Mouse (Mus musculus): ENCODE measurements around the gene Ahnak2.

Gene Ahnak2

DNA sequence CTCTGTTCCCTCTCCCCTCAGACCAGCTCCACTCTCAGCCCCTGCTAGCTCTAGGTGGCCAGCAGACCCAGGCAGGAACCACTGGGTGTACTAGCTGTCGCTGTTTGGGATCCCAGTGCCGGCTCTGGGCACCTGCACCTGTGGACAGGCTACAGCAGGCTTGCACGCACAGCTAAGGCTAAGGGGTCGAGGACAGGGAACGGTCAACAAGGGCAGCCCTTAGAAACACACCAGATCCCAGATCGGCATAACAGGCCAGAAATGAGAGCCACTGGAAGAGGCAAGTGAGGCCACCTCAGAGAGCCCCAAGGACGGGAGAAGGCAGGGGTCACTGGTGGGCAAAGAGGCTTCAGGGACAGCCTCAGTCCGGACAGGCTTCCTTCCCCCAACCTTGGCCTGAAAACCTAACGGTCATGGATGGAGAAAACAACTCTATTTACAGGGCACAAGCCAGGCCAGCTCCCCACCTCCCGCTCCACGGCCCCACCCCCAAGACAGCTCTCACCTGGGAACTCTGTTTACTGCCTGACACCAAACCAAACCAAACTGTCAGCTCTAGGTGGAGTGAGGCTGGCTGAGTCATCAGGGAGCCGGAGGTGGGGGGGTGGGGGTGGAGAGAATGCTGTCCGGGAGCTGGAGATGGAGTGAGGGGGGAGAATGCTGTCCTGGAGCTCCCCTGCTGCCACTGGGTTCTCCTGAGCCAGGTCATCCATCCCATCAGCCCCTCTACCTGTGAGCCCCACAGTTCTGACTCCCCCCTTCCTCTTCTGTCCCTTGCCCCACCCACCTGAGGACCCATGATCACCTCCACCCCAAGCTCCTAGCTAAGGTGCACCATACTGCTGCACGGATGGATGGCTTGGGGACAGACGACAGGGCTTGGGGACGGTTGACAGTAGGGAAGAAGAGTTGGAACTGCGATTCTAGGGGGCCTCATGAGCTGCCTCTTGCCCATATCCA lies 5.6 kb downstream of the Ahnak2 start:
- no peak for DNase-seq (ENCODE audit: low read depth, low spot score)

DNA sequence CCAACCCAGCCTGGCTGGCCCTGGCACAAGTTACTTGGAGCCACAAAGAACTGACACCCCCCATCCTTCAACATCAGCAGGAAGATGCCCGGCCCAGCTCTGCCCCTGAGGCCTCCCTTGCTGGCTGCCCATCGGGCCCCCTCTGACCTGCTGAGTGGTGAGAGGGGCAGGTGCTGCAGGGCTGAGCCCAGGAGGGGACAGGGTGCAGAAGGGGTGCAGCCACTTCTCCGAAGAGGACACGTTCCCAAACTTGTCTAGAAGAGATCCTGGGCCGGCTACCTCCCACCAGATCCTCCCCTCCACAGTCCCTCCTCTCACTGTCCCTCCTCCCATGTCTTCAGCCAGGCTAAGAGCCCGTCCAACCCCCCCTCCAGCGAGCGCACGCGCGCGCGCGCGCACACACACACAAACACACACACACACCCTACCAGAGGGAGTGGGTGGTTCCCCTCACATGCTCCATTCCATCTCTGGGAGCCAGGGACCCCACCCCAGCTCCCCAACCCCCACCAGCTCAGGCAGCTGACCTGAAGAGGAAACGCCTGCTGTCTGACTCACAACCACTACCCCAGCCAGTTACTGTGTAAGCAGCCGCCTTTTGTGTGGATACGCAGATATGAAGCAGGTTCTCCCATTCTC lies 6.9 kb downstream of the Ahnak2 start:
- no peak for DNase-seq (ENCODE audit: low read depth, low spot score)

DNA sequence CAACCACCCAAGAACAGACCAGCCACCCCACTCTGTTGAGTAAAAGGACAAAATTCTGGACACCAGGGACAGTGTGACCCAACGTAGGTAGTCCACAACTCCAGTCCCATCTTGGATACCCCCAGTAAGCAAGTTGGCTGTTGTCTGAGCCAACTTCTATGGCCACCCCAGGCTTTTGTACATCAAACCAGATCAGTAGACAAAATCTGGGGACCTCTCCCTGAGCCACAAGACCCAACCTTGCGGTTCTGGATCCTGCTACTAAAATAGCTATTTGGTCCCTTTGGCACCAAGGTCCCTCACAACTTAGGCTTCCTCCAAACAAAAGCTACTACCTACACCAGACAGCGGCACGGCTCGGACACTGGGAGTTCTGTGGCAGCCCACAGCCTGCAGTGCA lies 7.5 kb downstream of the Ahnak2 start:
- DNase-seq (ENCODE audit: low read depth, low spot score) = no peak

DNA sequence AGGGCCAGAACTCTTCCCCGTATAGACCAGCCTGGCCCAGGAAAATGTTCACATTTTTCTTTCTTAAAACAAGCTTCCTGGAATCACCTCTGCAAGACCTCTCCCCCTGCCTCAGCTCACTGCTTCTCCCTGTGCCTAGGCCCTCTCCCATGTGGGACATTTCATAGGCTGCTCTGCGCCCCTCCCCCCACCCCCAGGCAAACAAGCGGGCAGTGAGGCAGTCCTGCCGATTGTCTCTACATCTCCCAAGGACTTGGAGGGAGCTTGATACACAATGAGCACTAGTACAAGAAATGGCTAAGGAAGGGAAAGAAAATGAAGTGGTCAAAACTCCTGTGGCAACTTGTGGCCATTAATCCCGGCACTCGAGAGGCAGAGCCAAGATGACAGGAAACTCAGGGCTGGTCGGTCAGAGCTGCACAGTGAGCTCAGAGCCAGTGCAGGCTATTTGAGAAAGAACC lies 8.1 kb downstream of the Ahnak2 start:
- DNase-seq (ENCODE audit: low read depth, low spot score) = no peak

DNA sequence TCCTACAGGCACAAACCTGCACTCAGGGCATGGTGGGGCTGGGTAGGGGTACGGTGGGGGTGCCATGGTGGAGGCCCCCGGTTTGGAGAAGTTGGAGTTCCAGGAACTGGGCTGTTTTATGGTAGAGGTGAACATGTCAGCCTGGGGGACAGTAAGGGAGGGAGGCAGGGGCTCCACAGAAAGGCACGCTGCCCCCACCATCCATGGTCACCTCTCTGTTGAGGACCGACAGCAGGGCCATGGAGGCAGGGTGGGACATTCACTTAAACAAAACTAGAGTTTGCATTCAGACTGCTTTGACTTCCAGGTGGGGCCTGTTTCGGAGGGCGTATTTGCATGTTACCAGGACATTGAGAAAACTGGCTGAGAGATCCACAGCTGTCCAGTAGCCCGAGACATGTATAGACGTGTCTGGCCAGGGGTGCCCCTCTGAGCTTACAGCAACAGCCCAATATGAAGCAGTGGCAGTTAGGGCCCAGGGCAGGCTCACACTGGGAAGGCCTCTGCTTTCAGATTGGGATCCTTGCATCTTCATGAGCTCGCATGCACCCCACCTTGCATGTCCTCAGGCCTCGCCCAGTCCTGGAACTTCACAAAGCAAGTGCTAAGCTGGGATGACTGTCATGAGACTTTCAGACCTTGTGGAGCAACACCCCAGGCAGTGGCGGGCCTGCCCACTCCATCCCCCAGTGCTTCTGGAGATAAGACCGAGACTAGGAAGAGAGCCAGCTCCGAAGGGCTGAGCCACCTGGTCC lies 8.7 kb downstream of the Ahnak2 start:
- no peak for DNase-seq (ENCODE audit: low read depth, low spot score)

DNA sequence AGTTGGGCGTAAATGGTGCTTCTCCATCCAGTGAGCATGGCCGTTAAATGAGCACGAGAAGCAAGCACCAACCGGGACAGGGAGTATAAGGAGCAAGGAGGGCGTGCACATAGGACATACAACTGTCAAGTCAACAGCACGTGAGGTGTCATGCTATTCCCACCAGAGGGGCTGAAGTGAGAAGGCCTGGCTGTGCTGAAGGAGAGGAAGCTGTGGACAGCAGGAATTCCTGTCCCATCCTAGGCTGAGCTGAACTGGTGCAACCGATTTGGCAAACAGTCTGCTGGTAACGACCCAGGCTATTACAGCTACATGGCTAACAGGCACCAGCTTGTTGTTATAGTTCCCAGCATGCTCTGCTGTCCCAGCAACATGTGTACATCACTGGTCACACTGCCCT lies 11.4 kb downstream of the Ahnak2 start:
- DNase-seq (ENCODE audit: low read depth, low spot score) = no peak

DNA sequence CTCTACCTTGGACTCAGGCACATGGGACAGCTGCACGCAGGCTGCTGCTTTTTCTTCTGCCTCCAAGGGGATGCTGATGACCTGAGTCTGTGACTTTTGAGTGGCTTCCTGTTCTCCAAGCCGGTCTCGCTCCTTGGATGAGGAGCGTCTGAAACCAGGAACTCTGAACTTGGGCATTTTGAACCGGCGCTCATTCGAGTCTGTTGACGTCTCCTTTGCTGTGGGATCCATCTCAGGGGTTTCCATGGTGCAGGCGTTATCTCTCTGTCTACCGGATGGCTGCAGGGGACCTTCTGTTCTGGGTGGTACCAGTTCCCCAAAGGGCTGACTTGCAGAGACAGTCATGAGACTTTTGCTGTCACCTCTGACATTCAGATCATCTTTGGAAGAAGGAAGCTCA lies 28.0 kb downstream of the Ahnak2 start:
- no peak for DNase-seq (ENCODE audit: low read depth, low spot score)

DNA sequence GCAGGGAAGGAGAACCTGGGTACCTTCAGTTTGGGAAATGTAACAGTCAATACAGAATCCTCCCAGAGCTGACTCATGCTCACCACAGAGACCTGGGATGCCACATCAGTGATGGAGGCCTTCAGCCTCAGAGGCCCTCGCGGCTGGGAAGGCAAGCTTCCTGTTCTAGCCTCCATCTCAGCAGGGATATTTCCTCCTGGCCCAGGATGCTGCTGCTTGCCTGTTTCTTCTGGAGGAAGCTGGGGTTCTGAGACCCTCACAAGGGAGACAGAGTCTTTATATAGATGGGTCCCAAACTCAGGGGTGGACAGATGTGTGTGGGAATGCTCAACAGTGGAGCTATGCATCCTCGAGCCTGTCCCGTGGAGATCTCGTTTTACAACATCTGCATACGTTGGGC lies 28.4 kb downstream of the Ahnak2 start:
- no peak for DNase-seq (ENCODE audit: low read depth, low spot score)

DNA sequence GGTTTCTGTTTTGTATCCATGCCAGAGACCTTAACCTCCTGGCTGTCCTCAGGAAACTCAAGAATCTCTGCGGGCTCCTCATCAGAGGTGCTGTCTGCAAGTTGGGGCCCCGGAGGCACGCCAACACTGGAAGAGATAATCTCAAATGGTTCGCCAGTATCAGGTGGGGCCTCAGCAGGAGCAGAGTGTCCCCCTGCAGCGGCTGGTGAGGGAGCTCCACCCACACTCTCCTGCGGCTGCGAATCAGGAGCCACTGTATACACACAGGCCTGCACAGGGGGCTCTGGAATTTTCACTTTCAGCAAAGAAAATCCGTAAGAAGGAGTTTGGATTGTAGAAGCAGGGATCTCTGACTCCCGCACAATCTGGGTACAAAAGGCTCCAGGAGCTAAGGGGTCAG lies 29.1 kb downstream of the Ahnak2 start:
- DNase-seq (ENCODE audit: low read depth, low spot score) = no peak

DNA sequence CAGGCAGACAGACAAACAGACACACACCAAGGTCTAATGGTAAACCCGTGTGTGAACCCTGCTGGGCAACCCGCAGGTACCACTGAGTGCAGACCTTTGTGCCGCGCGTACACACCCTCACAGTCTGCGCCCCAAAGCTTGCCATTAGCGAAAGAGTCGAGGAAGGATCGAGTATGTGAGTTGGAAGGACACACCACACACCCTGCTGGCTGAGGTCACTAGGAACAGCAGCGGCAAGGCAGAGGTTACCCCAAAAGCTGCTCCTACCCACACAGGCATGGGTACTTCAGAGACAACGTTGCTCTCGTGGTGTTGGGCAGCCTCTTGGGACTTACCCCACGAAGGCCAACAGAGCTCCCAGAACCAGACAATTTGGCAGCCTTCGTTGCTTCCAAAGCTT lies 30.2 kb downstream of the Ahnak2 start:
- DNase-seq (ENCODE audit: low read depth, low spot score) = no peak

DNA sequence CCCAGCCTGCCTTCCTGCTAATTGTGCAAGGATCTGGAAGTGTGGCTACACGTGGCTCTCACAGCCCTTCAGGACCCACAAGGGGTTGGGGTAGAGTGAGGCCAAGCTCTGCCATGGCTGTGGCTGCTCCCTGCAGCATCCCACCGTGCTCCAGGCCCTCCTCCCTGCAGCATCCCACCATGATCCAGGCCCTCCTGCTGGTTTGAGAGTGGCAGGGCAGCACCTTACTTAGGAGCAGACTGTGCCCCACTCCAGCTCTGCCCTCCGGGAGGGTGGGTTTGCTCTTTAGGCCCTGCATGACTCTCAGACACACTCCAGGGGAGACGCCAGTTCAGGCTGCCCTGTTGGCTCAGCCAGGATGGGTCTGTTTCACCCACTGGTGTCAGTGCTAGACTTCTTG lies 32.1 kb downstream of the Ahnak2 start:
- no peak for DNase-seq (ENCODE audit: low read depth, low spot score)

DNA sequence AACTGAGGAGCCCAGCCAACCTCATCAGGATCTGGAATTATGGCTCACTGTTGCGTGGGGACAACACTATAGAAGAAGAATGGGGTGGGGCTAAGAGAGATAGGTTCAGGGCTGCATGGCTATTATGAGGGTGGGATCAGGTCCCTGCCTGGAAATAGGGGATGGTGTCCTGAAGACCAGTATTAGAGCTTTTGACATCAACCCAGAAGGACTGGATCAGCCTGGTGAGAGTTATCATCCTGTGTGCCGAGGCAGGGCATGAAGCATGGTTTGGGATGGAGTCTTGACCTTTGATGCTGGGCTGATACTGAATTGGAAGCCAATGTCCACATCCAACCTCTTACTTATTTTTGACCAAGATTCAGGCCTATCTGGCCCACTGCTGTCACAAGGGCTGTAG lies 32.7 kb downstream of the Ahnak2 start:
- no peak for DNase-seq (ENCODE audit: low read depth, low spot score)

DNA sequence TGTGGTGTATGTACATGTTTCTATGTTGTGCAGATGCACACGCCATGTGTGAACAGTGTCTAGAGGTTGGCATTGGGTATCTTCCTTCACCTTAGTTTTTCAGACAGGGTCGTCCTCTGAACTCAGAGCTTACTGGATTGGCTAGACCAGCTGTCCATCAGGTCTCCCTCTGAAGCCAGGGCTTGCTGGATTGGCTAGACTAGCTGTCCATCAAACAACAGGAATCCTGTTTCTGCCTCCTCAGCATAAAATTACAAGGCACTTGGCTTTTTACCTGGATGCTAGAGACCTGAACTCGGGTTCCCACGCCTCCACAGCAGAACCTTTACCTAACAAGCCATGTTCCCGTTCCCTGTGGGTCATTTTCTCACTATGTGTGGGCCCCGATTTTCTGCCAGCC lies 33.4 kb downstream of the Ahnak2 start:
- DNase-seq (ENCODE audit: low read depth, low spot score) = peak; percentile 17

DNA sequence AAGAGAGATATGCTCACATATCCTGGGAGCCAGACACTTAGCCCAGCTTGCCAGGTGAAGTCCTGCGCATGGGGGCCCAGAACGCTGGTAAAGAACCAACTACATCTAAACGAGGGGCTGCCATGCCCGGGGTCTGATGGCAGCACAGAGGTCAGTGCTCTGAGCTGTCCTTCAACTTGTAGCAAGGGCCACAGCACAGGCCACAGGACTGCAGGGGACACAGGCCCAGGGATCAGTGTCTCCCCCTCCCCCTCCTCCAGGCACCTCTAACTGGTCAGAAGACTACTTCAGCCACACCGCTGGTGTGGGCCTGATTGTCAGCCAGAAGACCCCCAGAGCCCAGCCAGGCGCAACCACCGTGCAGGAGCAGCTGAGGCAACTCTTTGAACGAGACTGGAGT lies 34.3 kb downstream of the Ahnak2 start:
- no peak for DNase-seq (ENCODE audit: low read depth, low spot score)

DNA sequence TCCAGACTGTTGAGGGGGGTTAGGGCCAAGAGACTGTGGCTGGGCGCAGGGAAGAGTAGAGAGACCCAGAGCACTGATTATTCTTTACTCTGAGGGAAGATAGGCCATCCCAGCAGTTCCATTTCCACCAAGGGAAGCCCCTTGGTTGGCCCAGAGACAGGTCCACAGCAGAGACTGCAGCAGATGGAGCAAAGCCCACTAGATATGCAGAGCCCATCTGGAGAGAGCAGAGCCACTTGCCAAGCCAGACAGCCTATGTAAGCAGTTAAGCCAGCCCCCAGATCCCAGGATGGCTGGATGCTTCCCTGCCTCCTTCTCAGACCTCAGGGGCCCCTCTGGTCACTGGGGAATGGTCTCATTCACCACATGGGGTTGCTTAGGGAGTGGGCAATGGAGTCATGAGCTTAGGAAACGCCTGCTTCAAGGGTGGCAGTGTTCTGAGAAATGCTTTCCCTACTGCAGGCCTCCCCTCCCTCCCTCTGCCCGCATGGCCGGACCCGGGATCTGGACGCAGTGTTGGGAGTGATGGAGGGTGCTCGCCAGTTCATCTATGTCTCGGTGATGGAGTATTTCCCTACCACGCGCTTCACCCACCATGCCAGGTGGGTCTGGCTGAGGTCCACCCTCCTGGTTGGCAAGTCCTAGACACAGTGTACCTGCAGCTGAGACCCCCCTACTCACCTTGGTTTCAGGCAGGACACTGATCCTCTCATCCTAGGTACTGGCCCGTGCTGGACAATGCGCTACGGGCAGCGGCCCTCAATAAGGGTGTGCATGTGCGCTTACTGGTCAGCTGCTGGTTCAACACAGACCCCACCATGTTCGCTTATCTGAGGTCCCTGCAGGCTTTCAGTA lies 35.2 kb downstream of the Ahnak2 start:
- no peak for DNase-seq (ENCODE audit: low read depth, low spot score)

DNA sequence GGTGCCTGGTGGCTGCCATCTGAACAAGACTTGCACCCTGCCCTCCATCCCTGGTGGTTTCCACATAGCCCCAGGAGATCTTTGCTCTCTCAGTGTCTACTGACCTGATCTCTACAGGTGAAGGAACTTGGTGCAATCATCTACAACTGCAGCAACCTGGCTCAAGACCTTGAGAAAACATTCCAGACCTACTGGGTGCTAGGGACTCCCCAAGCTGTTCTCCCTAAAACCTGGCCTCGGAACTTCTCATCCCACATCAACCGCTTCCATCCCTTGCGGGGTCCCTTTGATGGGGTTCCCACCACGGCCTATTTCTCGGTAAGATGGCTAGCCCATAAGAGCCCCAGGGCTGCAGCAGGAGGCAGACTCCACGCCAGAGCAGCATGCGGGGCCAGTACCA lies 35.9 kb downstream of the Ahnak2 start:
- no peak for DNase-seq (ENCODE audit: low read depth, low spot score)

DNA sequence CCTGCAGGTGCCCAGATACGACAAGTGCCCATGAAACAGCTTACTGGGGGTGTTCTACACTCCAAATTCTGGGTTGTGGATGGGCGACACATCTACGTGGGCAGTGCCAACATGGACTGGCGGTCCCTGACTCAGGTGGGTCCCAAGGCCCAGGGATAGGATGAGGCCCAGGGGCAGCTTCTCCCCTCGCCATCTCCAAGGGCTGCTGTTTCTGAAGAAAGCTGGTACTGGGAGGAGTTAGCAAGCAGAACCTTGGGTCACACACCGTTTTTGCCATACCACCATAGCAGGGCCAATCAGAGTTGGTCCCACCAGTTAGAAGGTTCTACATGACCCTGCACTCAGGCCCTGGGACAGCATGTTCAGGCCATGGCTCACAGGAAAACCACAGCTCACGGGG lies 37.5 kb downstream of the Ahnak2 start:
- no peak for DNase-seq (ENCODE audit: low read depth, low spot score)

DNA sequence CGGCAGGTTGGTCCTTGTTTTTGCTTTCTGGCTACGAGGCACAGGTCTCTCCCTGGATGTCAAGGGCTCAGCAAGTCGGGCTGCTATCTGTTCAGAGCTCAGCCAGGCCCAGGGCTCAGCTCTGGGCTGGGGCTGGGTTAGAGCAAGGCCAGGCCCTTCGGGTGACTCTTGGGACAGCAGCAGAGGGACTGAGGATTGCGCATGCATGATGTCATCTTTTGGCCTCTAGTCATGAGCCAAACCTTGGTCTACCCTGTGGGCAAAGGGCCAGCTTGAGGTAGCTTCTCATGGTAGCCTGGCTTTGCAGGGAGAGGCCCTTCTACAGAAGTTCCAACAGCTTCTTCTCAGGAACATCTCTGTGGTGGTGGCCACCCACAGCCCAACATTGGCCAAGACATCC lies 38.3 kb downstream of the Ahnak2 start:
- no peak for DNase-seq (ENCODE audit: low read depth, low spot score)

DNA sequence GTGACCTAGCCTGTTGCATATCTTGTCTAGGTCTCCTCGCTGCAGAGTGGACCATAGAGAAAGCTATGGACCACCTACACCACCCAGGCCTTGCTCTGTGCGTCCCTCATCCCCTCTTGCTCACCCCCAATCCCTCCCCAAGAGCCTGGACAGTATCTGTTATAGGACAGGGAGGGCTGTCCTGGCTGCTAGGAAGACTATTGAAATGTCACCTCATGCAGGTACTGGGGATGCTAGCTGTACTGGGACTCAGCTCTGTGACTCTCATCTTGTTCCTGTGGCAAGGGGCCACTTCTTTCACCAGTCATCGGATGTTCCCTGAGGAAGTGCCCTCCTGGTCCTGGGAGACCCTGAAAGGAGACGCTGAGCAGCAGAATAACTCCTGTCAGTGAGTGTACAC lies 39.3 kb downstream of the Ahnak2 start:
- no peak for DNase-seq (ENCODE audit: low read depth, low spot score)

DNA sequence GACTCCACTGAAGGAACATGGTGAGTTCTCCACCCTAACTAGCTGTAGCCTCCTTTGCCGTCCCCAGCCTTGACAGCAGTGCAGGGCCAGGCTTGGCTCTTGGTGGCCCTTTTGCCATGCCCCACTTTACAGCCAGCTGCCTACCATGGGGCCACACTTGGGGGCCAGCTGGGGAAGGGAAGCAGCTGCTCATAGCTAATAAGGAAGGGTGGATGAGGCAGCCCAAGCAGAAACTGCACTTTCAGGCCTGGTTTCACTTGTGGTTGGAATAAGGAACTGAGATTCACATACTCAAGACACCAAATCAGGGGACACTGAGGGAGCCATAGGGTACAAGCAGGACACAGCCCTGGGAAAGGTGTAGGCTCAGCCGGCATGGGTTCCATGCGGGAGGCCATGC lies 40.4 kb downstream of the Ahnak2 start:
- no peak for DNase-seq (ENCODE audit: low read depth, low spot score)

DNA sequence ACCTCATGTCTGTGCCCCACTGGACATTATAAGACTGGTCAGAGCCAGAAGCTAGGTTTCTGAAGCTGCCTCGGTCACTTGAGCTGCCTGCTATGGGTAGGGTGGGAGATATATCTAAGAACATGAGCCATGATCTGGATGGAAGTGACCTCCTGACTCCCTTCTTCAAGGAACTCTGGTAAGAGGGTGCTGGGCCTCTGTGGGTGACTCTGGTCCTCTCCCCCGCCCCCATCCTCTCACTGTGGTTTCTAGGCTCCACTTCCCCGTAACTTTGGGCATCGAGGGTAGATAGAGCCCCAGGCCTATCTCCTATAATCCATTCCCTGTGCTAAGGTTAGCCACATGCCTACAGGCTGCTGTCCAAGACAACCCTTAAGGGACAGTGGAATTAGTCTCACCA lies 41.0 kb downstream of the Ahnak2 start:
- DNase-seq (ENCODE audit: low read depth, low spot score) = no peak
